Mouse (Mus musculus): ENCODE measurements around the gene Ankrd33. TPM values are rescaled to one million over a fixed set of nuclear protein-coding genes. Genes with fewer than 3 reads are reported as not detected.

The Ankrd33 gene
- polyA plus RNA-seq, 1 experiment from 2014 or later = not detected

DNA sequence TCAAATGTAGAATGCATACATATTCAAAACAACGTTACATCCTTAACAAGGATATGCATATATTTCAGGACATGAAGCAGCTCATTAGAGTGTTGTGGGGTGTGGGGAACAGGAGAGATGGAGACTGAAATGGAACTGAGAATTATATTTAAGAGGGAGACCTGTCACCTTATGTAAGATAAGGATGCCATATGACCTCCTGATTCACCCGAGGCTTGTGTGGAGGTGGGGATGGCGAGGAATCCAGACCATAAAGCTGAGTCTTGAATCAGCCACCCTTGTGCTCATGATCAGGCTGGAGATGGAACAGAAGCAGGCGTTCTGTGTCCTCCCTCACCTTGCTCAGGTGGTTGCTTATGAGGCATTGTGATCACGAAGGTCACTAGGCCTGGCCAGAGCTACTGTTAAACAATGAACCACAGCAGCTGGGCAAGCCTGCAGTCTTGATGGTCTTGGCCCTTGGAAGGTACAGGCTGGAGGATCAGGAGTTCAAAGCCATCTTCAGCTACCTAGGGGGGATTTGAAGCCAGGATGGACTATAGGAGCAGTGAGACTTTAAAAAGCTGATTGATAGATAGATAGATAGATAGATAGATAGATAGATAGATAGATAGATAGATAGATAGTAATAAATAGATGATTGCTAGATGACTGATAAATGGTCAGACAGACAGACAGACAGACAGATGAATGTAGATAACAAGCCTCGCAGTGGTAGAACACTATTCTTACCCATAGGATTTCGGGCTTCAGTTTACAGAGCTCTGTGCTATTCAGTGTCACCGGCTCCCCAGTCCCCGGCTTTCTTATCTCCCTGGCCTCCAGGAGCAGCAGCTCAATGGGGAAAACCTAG lies 36.1 kb downstream of the Ankrd33 start:
- H3K9me3 ChIP-seq (replicated peaks) = no peaks in the 10 kb centered on the region
- no peaks in the 10 kb centered on the region for H3K27me3 ChIP-seq
- no peak overlapping the region for H3K9ac ChIP-seq
- no peak overlapping the region for H3K4me2 ChIP-seq
- no peak for ATAC-seq (replicated peaks; ENCODE audit: low FRiP score)
- no peak overlapping the region for H3K4me3 ChIP-seq (replicated peaks)
- H3K4me1 ChIP-seq = peaks cover 26% of the 10 kb centered on the region
- no peak overlapping the region for H3K27ac ChIP-seq
- 76% methylated on average over 9 of the region's 9 CpGs for WGBS
- H3K36me3 ChIP-seq = no peaks in the 10 kb centered on the region

- H3K27me3 ChIP-seq = no peaks in the 10 kb centered on the region
- no peak overlapping the region for H3K27ac ChIP-seq
- peaks cover 11% of the 10 kb centered on the region for H3K4me1 ChIP-seq
- H3K36me3 ChIP-seq = no peaks in the 10 kb centered on the region
- H3K9me3 ChIP-seq (replicated peaks) = no peaks in the 10 kb centered on the region
- H3K4me3 ChIP-seq (replicated peaks) = no peak overlapping the region
- ATAC-seq (replicated peaks; ENCODE audit: low FRiP score) = no peak
- no peak overlapping the region for H3K4me2 ChIP-seq
- 81% methylated on average over 7 of the region's 7 CpGs for WGBS
- H3K9ac ChIP-seq = no peak overlapping the region
These were observed 39.4 kb downstream of the Ankrd33 start for GRCm38 (mm10) chr15:101154700-101155616.

DNA sequence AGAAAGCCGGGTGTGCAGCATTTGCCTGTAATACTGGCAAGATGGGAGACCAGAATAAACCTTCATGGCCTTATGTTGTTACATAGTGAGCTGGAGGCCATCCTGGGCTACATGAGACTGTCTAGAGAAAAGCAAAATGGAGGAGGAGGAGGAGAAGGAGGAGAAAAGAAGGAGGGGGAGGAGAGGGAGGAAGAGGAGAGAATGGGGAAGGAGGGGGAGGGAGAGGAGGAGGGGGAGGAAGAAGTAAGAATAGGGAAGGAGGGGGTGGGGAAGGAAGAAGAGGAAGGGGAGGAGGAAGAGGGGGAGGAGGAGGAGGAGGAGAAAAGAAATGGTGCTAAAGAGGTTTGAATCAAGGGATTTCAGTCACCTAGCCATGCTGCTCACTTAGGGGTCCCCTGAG lies 44.6 kb downstream of the Ankrd33 start:
- H3K27ac ChIP-seq = no peak overlapping the region
- no peak overlapping the region for H3K9ac ChIP-seq
- H3K4me1 ChIP-seq = peaks cover 44% of the 10 kb centered on the region
- no peak overlapping the region for H3K4me3 ChIP-seq (replicated peaks)
- H3K4me2 ChIP-seq = no peak overlapping the region
- WGBS = 6% methylated on average over 1 of the region's 1 CpGs
- ATAC-seq (replicated peaks; ENCODE audit: low FRiP score) = no peak
- no peaks in the 10 kb centered on the region for H3K36me3 ChIP-seq
- no peaks in the 10 kb centered on the region for H3K27me3 ChIP-seq
- H3K9me3 ChIP-seq (replicated peaks) = no peaks in the 10 kb centered on the region

DNA sequence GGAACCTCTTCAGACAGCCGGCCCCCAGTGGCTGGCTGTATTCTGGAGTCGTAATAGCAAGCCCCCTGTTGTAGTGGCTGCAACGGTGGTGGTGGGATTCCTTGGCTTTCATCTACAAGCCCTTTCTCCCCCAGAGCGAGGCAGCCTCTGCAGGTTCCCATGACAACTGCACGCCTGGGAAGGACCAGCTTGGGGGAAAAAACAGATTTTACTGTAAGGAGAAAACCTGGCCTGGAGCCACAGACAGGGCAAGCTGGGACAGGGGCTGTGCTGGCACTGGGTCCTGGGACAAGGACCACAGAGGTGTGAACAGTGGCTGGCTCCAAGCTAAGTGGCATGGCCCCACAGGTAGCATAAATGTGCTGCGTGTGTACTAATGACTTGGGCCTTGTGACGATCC lies 45.0 kb downstream of the Ankrd33 start:
- H3K4me2 ChIP-seq = no peak overlapping the region
- ATAC-seq (replicated peaks; ENCODE audit: low FRiP score) = peak; percentile 27; the same call in 1 of the 2 replicates
- no peaks in the 10 kb centered on the region for H3K36me3 ChIP-seq
- 13% methylated on average over 7 of the region's 7 CpGs for WGBS
- peaks cover 48% of the 10 kb centered on the region for H3K4me1 ChIP-seq
- no peaks in the 10 kb centered on the region for H3K9me3 ChIP-seq (replicated peaks)
- no peak overlapping the region for H3K27ac ChIP-seq
- H3K27me3 ChIP-seq = no peaks in the 10 kb centered on the region
- H3K4me3 ChIP-seq (replicated peaks) = no peak overlapping the region
- no peak overlapping the region for H3K9ac ChIP-seq

- Histone ChIP-seq H3K27ac (no peak overlapping the region), H3K36me3 (no peaks in the 10 kb centered on the region), H3K4me2 (no peak overlapping the region), H3K4me3 (replicated peaks) (no peak overlapping the region), H3K4me1 (peaks cover 55% of the 10 kb centered on the region), H3K9me3 (replicated peaks) (no peaks in the 10 kb centered on the region), H3K9ac (no peak overlapping the region), H3K27me3 (no peaks in the 10 kb centered on the region)
- ATAC-seq (replicated peaks; ENCODE audit: low FRiP score) = no peak
- 81% methylated on average over 7 of the region's 7 CpGs for WGBS
These were observed 46.0 kb downstream of the Ankrd33 start for GRCm38 (mm10) chr15:101161534-101161933.

DNA sequence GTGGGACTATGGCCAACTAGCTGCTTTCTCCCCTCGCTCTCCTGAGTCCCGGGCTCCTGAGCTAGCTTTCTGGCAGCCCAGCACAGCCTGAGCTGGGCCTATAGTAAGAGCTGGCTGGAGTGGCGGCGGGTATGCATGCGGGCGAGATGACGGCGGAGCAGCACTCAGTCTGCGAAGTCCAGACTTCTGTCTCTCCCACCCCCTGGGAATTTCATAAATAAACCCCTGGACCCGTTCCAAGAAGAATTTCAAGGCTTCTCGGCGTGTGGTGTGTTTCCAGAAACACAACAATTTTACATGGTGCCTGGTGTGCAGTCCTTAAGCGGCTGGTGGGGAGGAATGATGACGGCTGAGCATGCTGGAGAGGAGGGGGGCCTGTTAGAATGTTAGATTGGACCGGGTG lies 47.5 kb downstream of the Ankrd33 start:
- Histone ChIP-seq H3K9ac (no peak overlapping the region), H3K4me3 (replicated peaks) (no peak overlapping the region), H3K4me1 (peaks cover 57% of the 10 kb centered on the region), H3K9me3 (replicated peaks) (no peaks in the 10 kb centered on the region), H3K4me2 (peak overlapping the region; percentile 39; the same call in 1 of the 2 replicates), H3K36me3 (no peaks in the 10 kb centered on the region), H3K27me3 (no peaks in the 10 kb centered on the region), H3K27ac (peak overlapping the region; percentile 45; the same call in 1 of the 2 replicates)
- peak; percentile 64; the same call in 1 of the 2 replicates for ATAC-seq (replicated peaks; ENCODE audit: low FRiP score)
- 17% methylated on average over 15 of the region's 15 CpGs for WGBS

GRCm38 (mm10) chr15:101163854-101164253 lies 48.3 kb downstream of the Ankrd33 start:
- Histone ChIP-seq H3K4me3 (replicated peaks) (no peak overlapping the region), H3K9me3 (replicated peaks) (no peaks in the 10 kb centered on the region), H3K4me2 (no peak overlapping the region), H3K9ac (no peak overlapping the region), H3K27ac (no peak overlapping the region), H3K27me3 (no peaks in the 10 kb centered on the region), H3K36me3 (no peaks in the 10 kb centered on the region), H3K4me1 (peaks cover 57% of the 10 kb centered on the region)
- ATAC-seq (replicated peaks; ENCODE audit: low FRiP score) = no peak
- WGBS = 55% methylated on average over 5 of the region's 5 CpGs

- Histone ChIP-seq H3K4me1 (peaks cover 57% of the 10 kb centered on the region), H3K27ac (no peak overlapping the region)
- WGBS = 57% methylated on average over 5 of the region's 5 CpGs
These were observed 48.7 kb downstream of the Ankrd33 start for GRCm38 (mm10) chr15:101164291-101164690.

DNA sequence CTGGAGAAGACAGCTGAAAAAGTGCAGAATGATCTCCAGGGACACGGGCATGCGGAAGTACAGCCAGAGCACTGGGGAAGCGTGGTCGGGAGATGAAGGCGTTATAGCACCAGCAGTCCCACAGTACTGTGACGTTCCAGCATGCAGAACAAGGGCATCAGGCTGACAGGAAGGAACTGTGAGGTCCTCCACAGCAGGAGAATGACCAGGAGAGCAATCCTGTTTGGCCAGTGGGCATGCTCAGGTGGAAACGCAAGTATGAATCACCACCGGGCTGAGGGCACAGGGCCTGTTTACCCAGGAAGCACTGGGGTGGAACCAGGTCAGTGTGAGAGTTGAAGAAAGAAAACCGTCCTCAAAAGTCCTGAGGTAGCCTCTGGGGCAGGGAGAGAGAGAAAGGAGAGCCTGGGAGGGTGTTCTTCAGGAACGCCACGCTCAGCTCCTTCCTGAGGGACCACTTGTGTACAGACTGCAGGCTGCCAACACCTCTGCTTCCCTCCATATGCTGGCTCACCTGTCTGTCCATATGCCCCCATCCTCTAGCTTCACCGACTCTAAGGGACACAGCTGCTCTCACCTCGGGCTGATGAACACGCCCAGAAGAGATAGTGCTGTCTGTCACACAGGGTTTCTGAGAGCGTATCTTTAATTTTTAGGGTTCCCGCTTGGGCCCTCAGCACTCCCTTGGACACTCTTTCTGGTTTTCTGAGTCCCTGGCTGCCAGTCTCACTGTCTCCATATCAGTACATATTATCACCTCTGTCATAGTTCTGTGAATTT lies 50.3 kb downstream of the Ankrd33 start:
- peak overlapping the region; percentile 25; the same call in 1 of the 2 replicates for H3K27ac ChIP-seq
- H3K4me2 ChIP-seq = no peak overlapping the region
- no peak overlapping the region for H3K4me3 ChIP-seq (replicated peaks)
- no peak overlapping the region for H3K9ac ChIP-seq
- H3K27me3 ChIP-seq = no peaks in the 10 kb centered on the region
- peak; percentile 24; the same call in 1 of the 2 replicates for ATAC-seq (replicated peaks; ENCODE audit: low FRiP score)
- peaks cover 46% of the 10 kb centered on the region for H3K4me1 ChIP-seq
- no peaks in the 10 kb centered on the region for H3K9me3 ChIP-seq (replicated peaks)
- H3K36me3 ChIP-seq = no peaks in the 10 kb centered on the region
- WGBS = 46% methylated on average over 16 of the region's 16 CpGs

More at GRCm38 (mm10) chr15:101164291-101164690, 48.7 kb downstream of the Ankrd33 start:
- no peaks in the 10 kb centered on the region for H3K9me3 ChIP-seq (replicated peaks)
- no peak overlapping the region for H3K4me3 ChIP-seq (replicated peaks)
- H3K27me3 ChIP-seq = no peaks in the 10 kb centered on the region
- no peak overlapping the region for H3K9ac ChIP-seq
- H3K36me3 ChIP-seq = no peaks in the 10 kb centered on the region
- ATAC-seq (replicated peaks; ENCODE audit: low FRiP score) = no peak
- H3K4me2 ChIP-seq = no peak overlapping the region

- H3K9me3 ChIP-seq (replicated peaks) = no peaks in the 10 kb centered on the region
- no peaks in the 10 kb centered on the region; the same call in 1 of the 2 replicates for H3K27me3 ChIP-seq
- no peak overlapping the region for H3K9ac ChIP-seq
- H3K4me1 ChIP-seq = peaks cover 33% of the 10 kb centered on the region
- no peak overlapping the region for H3K27ac ChIP-seq
- ATAC-seq (replicated peaks; ENCODE audit: low FRiP score) = no peak
- no peaks in the 10 kb centered on the region for H3K36me3 ChIP-seq
- no peak overlapping the region for H3K4me2 ChIP-seq
- H3K4me3 ChIP-seq (replicated peaks) = no peak overlapping the region
- 69% methylated on average over 11 of the region's 11 CpGs for WGBS
These were observed 52.0 kb downstream of the Ankrd33 start for GRCm38 (mm10) chr15:101167553-101167952.
